Mouse (Mus musculus): ENCODE data around the gene Thrsp. TPM values are rescaled to one million over a fixed set of nuclear protein-coding genes. Genes with fewer than 3 reads are reported as not detected.
A peak's percentile ranks its signal among the peaks of the same experiment; 100 is the strongest.
"Not testable (repeated sequence)": the region's sequence is repeated elsewhere in the genome, so short reads cannot be mapped to it uniquely, and the experiment has no call there.

Thrsp gene
- polyA plus RNA-seq (2016; fragmentation: Nextera tagmentation; extraction: Ambion mirVana): 0.23 and 0.32 TPM in 2 replicates

- Histone ChIP-seq H3K36me3 (replicated peaks) (peaks cover 10% of the 10 kb centered on the region), H3K4me1 (peaks cover 5% of the 10 kb centered on the region; the same call in 1 of the 2 replicates), H3K4me3 (no peak within 1 kb of the TSS), H3K27ac (no peak within 1 kb of the TSS), H3K27me3 (ENCODE audit: poor library complexity, severe bottlenecking) (no peaks in the 10 kb centered on the region), H3K9me3 (no peaks in the 10 kb centered on the region)
- DNase-seq (ENCODE audit: extremely low spot score, low spot score): no peak
- 85% methylated on average over 25 of the region's 25 CpGs for WGBS
These were observed at the start of gene Thrsp for GRCm38 (mm10) chr7:97416906-97417777. TSS of gene Thrsp (minus strand) at chr7:97417730.

DNA sequence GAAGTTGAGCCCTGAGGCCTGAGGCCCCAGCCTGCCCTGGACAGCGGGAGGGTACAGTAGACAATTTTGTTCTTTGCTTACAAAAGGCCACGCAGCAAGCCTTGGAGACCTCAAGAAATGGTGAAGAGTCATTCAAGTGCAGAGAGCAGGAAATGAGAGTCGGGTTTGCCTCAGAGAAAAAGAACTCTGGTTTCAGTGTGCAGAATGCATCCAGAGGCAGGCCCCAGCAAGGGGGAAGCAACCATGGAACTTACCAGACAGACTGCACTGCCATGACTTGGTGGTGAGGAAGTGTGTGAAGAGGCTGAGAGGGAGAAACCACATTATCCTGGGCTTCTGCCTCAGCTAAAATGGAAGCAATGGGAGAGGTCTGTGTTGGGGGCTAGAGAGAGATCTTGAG lies 38.0 kb upstream of the Thrsp start:
- H3K9me3 ChIP-seq: no peaks in the 10 kb centered on the region
- H3K27me3 ChIP-seq (ENCODE audit: poor library complexity, severe bottlenecking): peaks cover 21% of the 10 kb centered on the region
- H3K36me3 ChIP-seq (replicated peaks): no peaks in the 10 kb centered on the region
- no peak overlapping the region for H3K4me3 ChIP-seq
- no peak overlapping the region for H3K27ac ChIP-seq
- 78% methylated on average over 3 of the region's 3 CpGs for WGBS
- H3K4me1 ChIP-seq: peaks cover 12% of the 10 kb centered on the region
- no peak for DNase-seq (ENCODE audit: extremely low spot score, low spot score)

- DNase-seq (ENCODE audit: extremely low spot score, low spot score): no peak
- no peaks in the 10 kb centered on the region for H3K36me3 ChIP-seq (replicated peaks)
- H3K27me3 ChIP-seq (ENCODE audit: poor library complexity, severe bottlenecking): peaks cover 21% of the 10 kb centered on the region
- no peak overlapping the region for H3K4me3 ChIP-seq
- WGBS: 93% methylated on average over 10 of the region's 10 CpGs
- no peaks in the 10 kb centered on the region for H3K9me3 ChIP-seq
- H3K27ac ChIP-seq: no peak overlapping the region
- peaks cover 12% of the 10 kb centered on the region for H3K4me1 ChIP-seq
These were observed 37.3 kb upstream of the Thrsp start for GRCm38 (mm10) chr7:97454795-97455194.

DNA sequence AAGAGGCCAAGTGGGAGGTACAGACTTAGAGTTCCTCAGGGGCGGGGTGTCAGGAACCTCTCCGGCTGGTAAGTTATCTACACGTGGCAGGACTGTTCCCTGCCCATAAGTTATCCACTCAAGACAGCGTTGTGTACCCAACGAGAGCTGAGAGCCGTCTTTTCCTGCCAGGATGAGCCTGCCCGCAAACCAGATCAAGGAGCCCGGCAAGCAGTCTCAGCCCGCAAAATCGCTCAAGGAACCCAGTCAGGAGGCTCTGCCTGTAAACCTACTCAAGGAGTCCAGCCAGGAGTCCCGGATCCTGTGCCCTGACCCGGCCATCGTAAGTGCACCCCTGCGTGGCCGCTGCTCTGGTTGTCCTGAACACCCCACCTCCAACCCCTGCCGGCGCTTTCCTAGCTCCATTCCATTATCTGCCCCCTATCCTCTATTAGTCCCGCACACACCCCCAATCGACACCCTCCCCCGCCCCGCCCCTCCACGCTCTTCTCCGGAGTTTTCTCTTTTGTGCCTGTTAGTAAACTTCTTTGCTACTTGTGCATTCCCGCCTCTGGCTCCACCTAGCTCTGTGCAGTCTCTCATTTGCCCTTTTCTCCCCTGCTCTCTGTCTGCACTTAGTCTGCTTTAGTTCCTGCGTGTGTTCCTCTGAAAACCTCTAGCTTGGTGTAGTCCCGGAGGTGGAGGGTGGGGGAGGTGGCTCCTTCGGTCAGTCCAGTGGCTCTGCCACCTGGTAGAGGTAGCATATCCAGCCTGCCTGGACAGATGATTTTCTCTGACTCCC lies 35.8 kb upstream of the Thrsp start:
- DNase-seq (ENCODE audit: extremely low spot score, low spot score): peak; percentile 32
- Histone ChIP-seq H3K9me3 (no peaks in the 10 kb centered on the region; the same call in 1 of the 2 replicates), H3K36me3 (replicated peaks) (no peaks in the 10 kb centered on the region), H3K4me1 (peaks cover 12% of the 10 kb centered on the region), H3K27me3 (ENCODE audit: poor library complexity, severe bottlenecking) (peaks cover 21% of the 10 kb centered on the region), H3K4me3 (peak overlapping the region; percentile 55), H3K27ac (peak overlapping the region; percentile 79)
- WGBS: 10% methylated on average over 27 of the region's 27 CpGs

- no peak overlapping the region for H3K27ac ChIP-seq
- peaks cover 14% of the 10 kb centered on the region for H3K4me1 ChIP-seq
- DNase-seq (ENCODE audit: extremely low spot score, low spot score): no peak
- H3K9me3 ChIP-seq: no peaks in the 10 kb centered on the region; the same call in 1 of the 2 replicates
- H3K27me3 ChIP-seq (ENCODE audit: poor library complexity, severe bottlenecking): peaks cover 21% of the 10 kb centered on the region
- H3K4me3 ChIP-seq: no peak overlapping the region
- no peaks in the 10 kb centered on the region for H3K36me3 ChIP-seq (replicated peaks)
- WGBS: 88% methylated on average over 6 of the region's 6 CpGs
These were observed 34.7 kb upstream of the Thrsp start for GRCm38 (mm10) chr7:97452196-97452595.

- not testable (repeated sequence) for DNase-seq (ENCODE audit: extremely low spot score, low spot score); H3K9me3 ChIP-seq; H3K27ac ChIP-seq; H3K36me3 ChIP-seq (replicated peaks); H3K4me3 ChIP-seq
- WGBS: 77% methylated on average over 2 of the region's 2 CpGs
- peaks cover 19% of the 10 kb centered on the region for H3K4me1 ChIP-seq
- peaks cover 21% of the 10 kb centered on the region for H3K27me3 ChIP-seq (ENCODE audit: poor library complexity, severe bottlenecking)
These were observed 33.5 kb upstream of the Thrsp start, which contains the start of gene Kctd14 for GRCm38 (mm10) chr7:97451023-97451422. TSS of gene Kctd14 (plus strand) at chr7:97451323.

GRCm38 (mm10) chr7:97447050-97447531 lies 29.6 kb upstream of the Thrsp start:
- H3K4me3 ChIP-seq: no peak overlapping the region
- 59% methylated on average over 6 of the region's 6 CpGs for WGBS
- H3K27ac ChIP-seq: peak overlapping the region; percentile 27; the same call in 1 of the 2 replicates
- no peak for DNase-seq (ENCODE audit: extremely low spot score, low spot score)
- peaks cover 1% of the 10 kb centered on the region; the same call in 1 of the 2 replicates for H3K27me3 ChIP-seq (ENCODE audit: poor library complexity, severe bottlenecking)
- no peaks in the 10 kb centered on the region for H3K36me3 ChIP-seq (replicated peaks)
- H3K4me1 ChIP-seq: peaks cover 8% of the 10 kb centered on the region; the same call in 1 of the 2 replicates
- no peaks in the 10 kb centered on the region; the same call in 1 of the 2 replicates for H3K9me3 ChIP-seq

DNA sequence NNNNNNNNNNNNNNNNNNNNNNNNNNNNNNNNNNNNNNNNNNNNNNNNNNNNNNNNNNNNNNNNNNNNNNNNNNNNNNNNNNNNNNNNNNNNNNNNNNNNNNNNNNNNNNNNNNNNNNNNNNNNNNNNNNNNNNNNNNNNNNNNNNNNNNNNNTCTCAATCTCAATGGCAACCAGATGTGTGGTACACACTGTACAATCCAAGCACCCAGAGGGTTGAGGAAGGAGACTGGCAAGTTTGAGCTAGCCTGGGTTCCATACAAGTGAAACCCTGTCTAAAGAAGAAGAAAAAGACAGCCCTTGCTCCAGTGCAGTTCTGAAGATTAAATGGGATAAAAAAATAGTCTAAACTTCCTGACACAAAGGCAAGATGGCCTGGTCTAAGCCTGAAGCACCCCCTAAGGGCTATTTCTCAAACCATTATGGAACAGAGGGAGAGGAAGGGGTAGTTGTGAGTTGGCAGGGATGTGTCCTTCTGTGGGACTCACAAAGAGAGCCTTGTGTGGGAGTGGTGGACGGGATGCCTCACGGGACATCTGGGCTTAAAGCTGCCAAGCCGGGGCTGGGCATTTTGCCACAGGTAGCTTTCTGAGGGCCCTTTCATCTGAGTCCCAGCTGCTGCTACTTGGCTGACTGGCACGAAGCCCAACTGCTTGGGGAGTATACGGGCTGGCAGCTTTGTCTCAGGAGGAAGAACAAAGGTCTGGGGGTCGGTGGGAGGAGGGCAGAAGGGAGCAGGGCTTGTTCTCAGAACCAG lies 28.8 kb upstream of the Thrsp start:
- peak overlapping the region; percentile 27; the same call in 1 of the 2 replicates for H3K27ac ChIP-seq

GRCm38 (mm10) chr7:97438986-97439385 lies 21.5 kb upstream of the Thrsp start:
- Histone ChIP-seq H3K4me1 (no peaks in the 10 kb centered on the region), H3K9me3 (peaks cover 6% of the 10 kb centered on the region; the same call in 1 of the 2 replicates), H3K36me3 (replicated peaks) (no peaks in the 10 kb centered on the region), H3K27me3 (ENCODE audit: poor library complexity, severe bottlenecking) (no peaks in the 10 kb centered on the region), H3K4me3 (no peak overlapping the region), H3K27ac (no peak overlapping the region)
- DNase-seq (ENCODE audit: extremely low spot score, low spot score): no peak

More for the DNA sequence above, 28.8 kb upstream of the Thrsp start:
- H3K9me3 ChIP-seq: peaks cover 3% of the 10 kb centered on the region; the same call in 1 of the 2 replicates
- H3K4me3 ChIP-seq: no peak overlapping the region
- H3K27me3 ChIP-seq (ENCODE audit: poor library complexity, severe bottlenecking): no peaks in the 10 kb centered on the region
- H3K36me3 ChIP-seq (replicated peaks): no peaks in the 10 kb centered on the region
- WGBS: 50% methylated on average over 6 of the region's 6 CpGs
- H3K4me1 ChIP-seq: peaks cover 8% of the 10 kb centered on the region; the same call in 1 of the 2 replicates
- no peak for DNase-seq (ENCODE audit: extremely low spot score, low spot score)

- Histone ChIP-seq H3K4me1 (peaks cover 13% of the 10 kb centered on the region), H3K36me3 (replicated peaks) (no peaks in the 10 kb centered on the region), H3K9me3 (no peaks in the 10 kb centered on the region), H3K4me3 (no peak overlapping the region), H3K27me3 (ENCODE audit: poor library complexity, severe bottlenecking) (no peaks in the 10 kb centered on the region), H3K27ac (no peak overlapping the region)
- 85% methylated on average over 10 of the region's 10 CpGs for WGBS
- DNase-seq (ENCODE audit: extremely low spot score, low spot score): no peak
These were observed 17.0 kb upstream of the Thrsp start for GRCm38 (mm10) chr7:97434517-97434916.

DNA sequence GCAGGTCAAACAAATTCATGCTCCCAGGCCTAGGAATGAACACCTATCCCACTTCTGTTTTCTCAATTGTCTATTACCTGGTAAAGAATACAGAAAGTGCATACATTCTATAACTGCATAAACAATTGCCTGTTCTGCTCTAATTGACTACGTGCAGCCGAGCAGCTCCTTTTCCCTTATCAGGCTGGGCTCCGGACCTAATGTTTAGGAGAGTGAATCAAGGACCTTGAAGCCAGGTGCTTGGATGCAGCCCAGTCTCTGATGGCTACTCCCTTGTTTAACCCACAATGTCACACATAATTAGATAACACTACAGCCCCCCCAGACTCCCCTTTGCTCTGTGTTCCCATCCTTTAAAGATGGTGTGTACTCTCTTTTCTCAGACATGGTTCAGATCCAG lies 16.0 kb upstream of the Thrsp start:
- not testable (repeated sequence) for H3K27ac ChIP-seq; H3K36me3 ChIP-seq (replicated peaks); H3K9me3 ChIP-seq; H3K4me3 ChIP-seq; DNase-seq (ENCODE audit: extremely low spot score, low spot score); H3K27me3 ChIP-seq (ENCODE audit: poor library complexity, severe bottlenecking)
- WGBS: 95% methylated on average over 3 of the region's 3 CpGs
- peaks cover 20% of the 10 kb centered on the region for H3K4me1 ChIP-seq

DNA sequence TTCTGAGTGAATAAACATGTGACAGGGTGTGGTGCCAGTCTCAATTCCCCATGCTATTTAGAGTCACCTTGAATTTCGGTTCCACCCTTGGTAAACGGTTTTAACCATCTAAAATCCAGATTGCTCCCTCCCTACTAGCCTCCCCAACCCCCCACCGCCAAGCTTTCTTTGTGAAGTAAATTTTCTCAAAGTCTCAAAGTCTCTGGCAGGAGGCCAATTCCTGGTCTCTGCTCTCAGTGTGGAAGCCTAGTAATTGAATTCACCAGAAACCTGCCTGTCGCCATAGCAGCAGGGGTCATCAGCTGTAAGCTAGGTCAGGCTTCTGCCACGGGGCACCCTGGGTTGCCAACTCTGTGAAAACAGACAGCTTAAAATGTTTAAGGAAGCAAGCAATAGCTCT lies 12.2 kb upstream of the Thrsp start:
- peak; percentile 62 for DNase-seq (ENCODE audit: extremely low spot score, low spot score)
- H3K4me1 ChIP-seq: peaks cover 24% of the 10 kb centered on the region
- H3K9me3 ChIP-seq: no peaks in the 10 kb centered on the region
- no peaks in the 10 kb centered on the region for H3K36me3 ChIP-seq (replicated peaks)
- H3K4me3 ChIP-seq: 0 out of 2 replicates have a peak overlapping the region, but pooled peaks have one; percentile 8
- H3K27ac ChIP-seq: peak overlapping the region; percentile 77
- no peaks in the 10 kb centered on the region for H3K27me3 ChIP-seq (ENCODE audit: poor library complexity, severe bottlenecking)
- 5% methylated on average over 5 of the region's 5 CpGs for WGBS
